7 mouse cellular contexts compared by ENCODE assay signal in genomic region chr12:113000294-113001132, GRCm38 (mm10). TPM values are rescaled to one million over a fixed set of nuclear protein-coding genes. Genes with fewer than 3 reads are reported as not detected.
DNase-seq lines count a peak whose midpoint lies in the region; ATAC-seq lines count a peak whose summit lies in the region.

TSS of gene Brf1 (minus strand) at chr12:113000704.

- H3K4me2 ChIP-seq in embryonic facial prominence, embryonic 12.5 days (replicated peaks): peak within 1 kb of the TSS; percentile 72
- H3K4me2 ChIP-seq in limb, embryonic 11.5 days (ENCODE audit: low read depth, severe bottlenecking): peak within 1 kb of the TSS; percentile 83
- peak within 1 kb of the TSS; percentile 92 for H3K4me2 ChIP-seq in midbrain, embryonic 14.5 days (ENCODE audit: low read length)

- H3K36me3 ChIP-seq in embryonic facial prominence, embryonic 12.5 days: peaks cover 15% of the 10 kb centered on the region
- H3K36me3 ChIP-seq in limb, embryonic 11.5 days (ENCODE audit: control insufficient read depth, insufficient read depth, low read length): no peaks in the 10 kb centered on the region
- peaks cover 8% of the 10 kb centered on the region; the same call in 1 of the 2 replicates for H3K36me3 ChIP-seq in midbrain, embryonic 14.5 days (ENCODE audit: control insufficient read depth, insufficient read depth, low read length)

- H3K9ac ChIP-seq in embryonic facial prominence, embryonic 12.5 days: peak within 1 kb of the TSS; percentile 92
- peak within 1 kb of the TSS; percentile 83 for H3K9ac ChIP-seq in limb, embryonic 11.5 days (ENCODE audit: low read length)
- peak within 1 kb of the TSS; percentile 85 for H3K9ac ChIP-seq in midbrain, embryonic 14.5 days (replicated peaks; ENCODE audit: low read length)

- no peaks in the 10 kb centered on the region for H3K27me3 ChIP-seq in embryonic facial prominence, embryonic 12.5 days
- H3K27me3 ChIP-seq in limb, embryonic 11.5 days (ENCODE audit: control insufficient read depth, insufficient read depth, low read length): no peaks in the 10 kb centered on the region
- no peaks in the 10 kb centered on the region for H3K27me3 ChIP-seq in midbrain, embryonic 14.5 days (ENCODE audit: control insufficient read depth, insufficient read depth, low read length)

- ATAC-seq in embryonic facial prominence, embryonic 12.5 days (ENCODE audit: insufficient number of reproducible peaks, insufficient read depth, low FRiP score, low TSS enrichment): peak; percentile 95
- ATAC-seq in limb, embryonic 11.5 days (ENCODE audit: insufficient number of reproducible peaks, low FRiP score, low TSS enrichment, low read depth): peak; percentile 98
- ATAC-seq in midbrain, embryonic 14.5 days (ENCODE audit: low FRiP score, low TSS enrichment): peak; percentile 99

- WGBS in embryonic facial prominence, embryonic 12.5 days: under 1% methylated on average over 94 of the region's 96 CpGs
- under 1% methylated on average over 91 of the region's 96 CpGs for WGBS in limb, embryonic 11.5 days
- under 1% methylated on average over 88 of the region's 96 CpGs for WGBS in midbrain, embryonic 14.5 days

- peaks cover 18% of the 10 kb centered on the region for H3K4me1 ChIP-seq in embryonic facial prominence, embryonic 12.5 days
- peaks cover 14% of the 10 kb centered on the region for H3K4me1 ChIP-seq in limb, embryonic 11.5 days (ENCODE audit: control insufficient read depth, insufficient read depth, low read length)
- H3K4me1 ChIP-seq in midbrain, embryonic 14.5 days (ENCODE audit: control insufficient read depth, insufficient read depth, low read length): peaks cover 21% of the 10 kb centered on the region; the same call in 1 of the 2 replicates

- peak within 1 kb of the TSS; percentile 90 for H3K4me3 ChIP-seq in embryonic facial prominence, embryonic 12.5 days
- H3K4me3 ChIP-seq in limb, embryonic 11.5 days (ENCODE audit: low read depth, low read length): peak within 1 kb of the TSS; percentile 92
- peak within 1 kb of the TSS; percentile 81 for H3K4me3 ChIP-seq in midbrain, embryonic 14.5 days (replicated peaks; ENCODE audit: low read depth, low read length)

- peak; percentile 96 for DNase-seq in adrenal gland, postnatal 25 days
- peak; percentile 100 for DNase-seq in heart, adult 11 months
- peak; percentile 97 for DNase-seq in kidney, adult 18-20 months
- DNase-seq in limb, embryonic 11.5 days (ENCODE audit: low spot score): peak; percentile 98
- peak; percentile 98 for DNase-seq in midbrain, embryonic 14.5 days
- peak; percentile 95 to 96 for DNase-seq in spleen, adult 18-20 months

- H3K9me3 ChIP-seq in embryonic facial prominence, embryonic 12.5 days: no peaks in the 10 kb centered on the region
- no peaks in the 10 kb centered on the region for H3K9me3 ChIP-seq in limb, embryonic 11.5 days (ENCODE audit: control insufficient read depth, low read length)
- no peaks in the 10 kb centered on the region for H3K9me3 ChIP-seq in midbrain, embryonic 14.5 days (ENCODE audit: control insufficient read depth, low read length)

- peak within 1 kb of the TSS; percentile 94 for H3K27ac ChIP-seq in embryonic facial prominence, embryonic 12.5 days
- H3K27ac ChIP-seq in limb, embryonic 11.5 days (replicated peaks; ENCODE audit: low read depth, low read length): peak within 1 kb of the TSS; percentile 90
- H3K27ac ChIP-seq in midbrain, embryonic 14.5 days (replicated peaks; ENCODE audit: low read depth, low read length): peak within 1 kb of the TSS; percentile 94

RNA-seq across cellular contexts. Expression of gene Brf1, which starts in this region (rescaled TPM):
- 65.9 and 68.8 TPM in 2 replicates for total RNA-seq in adrenal gland, postnatal 25 days (2021)
- polyA plus RNA-seq in embryonic facial prominence, embryonic 12.5 days (2016; fragmentation: Nextera tagmentation; extraction: Ambion mirVana): 81.9 and 83.0 TPM in 2 replicates
- polyA plus RNA-seq in limb, embryonic 11.5 days (2014; fragmentation: Nextera tagmentation; extraction: Ambion mirVana): 58.8 and 63.0 TPM in 2 replicates
- 37.7 and 55.1 TPM in 2 replicates for polyA plus RNA-seq in midbrain, embryonic 14.5 days (2014; fragmentation: Nextera tagmentation; extraction: Ambion mirVana)

Comparison
In these comparisons a context has a peak if more than half of its experiments do, and no peak if none do; other contexts are left out.
1. Peak in every context shown above with its lines: DNase-seq, ATAC-seq, H3K4me3 ChIP-seq and H3K27ac ChIP-seq.